Mouse (Mus musculus) stomach, embryonic 16.5 days (tissue): Measurements from ENCODE around the gene Fam50b. TPM values are rescaled to one million over a fixed set of nuclear protein-coding genes. Genes with fewer than 3 reads are reported as not detected.

Experiments
- ATAC-seq: fragments of 200-750 bp; cut with Nextera tagmentation; 2 replicates; pipeline ENCODE4 v1.8.0; 2017; ENCODE audit warnings: moderate number of reproducible peaks, moderate TSS enrichment; ENCODE audit not compliant: insufficient read depth, low FRiP score
- H3K27ac ChIP-seq: fragments of 300-500 bp; sonication (generic); 2 replicates; pipeline ENCODE4 v1.5.1; 2014; ENCODE audit warnings: low read length
- H3K27me3 ChIP-seq: fragments of 300-500 bp; sonication (generic); 2 replicates; pipeline ENCODE4 v1.6.1; 2014; ENCODE audit warnings: low read length, control low read depth, mixed read lengths; ENCODE audit not compliant: control insufficient read depth, insufficient read depth
- H3K36me3 ChIP-seq: fragments of 300-500 bp; sonication (generic); 2 replicates; pipeline ENCODE4 v1.6.1; 2014; ENCODE audit warnings: low read length; ENCODE audit not compliant: control insufficient read depth, insufficient read depth
- H3K4me1 ChIP-seq: fragments of 300-500 bp; sonication (generic); 2 replicates; pipeline ENCODE4 v1.6.1; 2014; ENCODE audit warnings: low read length, control low read depth, mixed read lengths; ENCODE audit not compliant: control insufficient read depth, insufficient read depth
- H3K4me2 ChIP-seq: fragments of 300-500 bp; sonication (generic); 2 replicates; pipeline ENCODE4 v1.6.1; 2014; ENCODE audit warnings: low read depth, low read length, mixed read lengths
- H3K4me3 ChIP-seq: fragments of 300-500 bp; sonication (generic); replicated peaks from 2 replicates; pipeline ENCODE4 v1.5.1; 2014; ENCODE audit warnings: mild to moderate bottlenecking, low read length
- H3K9ac ChIP-seq: fragments of 300-500 bp; sonication (generic); 2 replicates; pipeline ENCODE4 v1.6.1; 2014; ENCODE audit warnings: low read length
- H3K9me3 ChIP-seq: fragments of 300-500 bp; sonication (generic); replicated peaks from 2 replicates; pipeline ENCODE4 v1.6.1; 2016; ENCODE audit warnings: low read length, control low read depth; ENCODE audit not compliant: control insufficient read depth
- WGBS: fragments of 180-500 bp; shearing (Covaris S2); extraction: QIAGEN DNeasy Blood & Tissue Kit; methylation state at CpG from one replicate; pipeline ENCODE4 v1.1.7; 2014; 5-methylcytosine and 5-hydroxymethylcytosine counted together
- polyA plus RNA-seq: library from polyadenylated mRNA; unstranded; fragments of >200 nt; fragmentation: Nextera tagmentation; extraction: Ambion mirVana; gene quantifications from 2 replicates; pipeline ENCODE4 v1.2.1, GENCODE M21; 2015

Fam50b gene
- polyA plus RNA-seq, 1 experiment from 2014 or later, result not detected

DNA sequence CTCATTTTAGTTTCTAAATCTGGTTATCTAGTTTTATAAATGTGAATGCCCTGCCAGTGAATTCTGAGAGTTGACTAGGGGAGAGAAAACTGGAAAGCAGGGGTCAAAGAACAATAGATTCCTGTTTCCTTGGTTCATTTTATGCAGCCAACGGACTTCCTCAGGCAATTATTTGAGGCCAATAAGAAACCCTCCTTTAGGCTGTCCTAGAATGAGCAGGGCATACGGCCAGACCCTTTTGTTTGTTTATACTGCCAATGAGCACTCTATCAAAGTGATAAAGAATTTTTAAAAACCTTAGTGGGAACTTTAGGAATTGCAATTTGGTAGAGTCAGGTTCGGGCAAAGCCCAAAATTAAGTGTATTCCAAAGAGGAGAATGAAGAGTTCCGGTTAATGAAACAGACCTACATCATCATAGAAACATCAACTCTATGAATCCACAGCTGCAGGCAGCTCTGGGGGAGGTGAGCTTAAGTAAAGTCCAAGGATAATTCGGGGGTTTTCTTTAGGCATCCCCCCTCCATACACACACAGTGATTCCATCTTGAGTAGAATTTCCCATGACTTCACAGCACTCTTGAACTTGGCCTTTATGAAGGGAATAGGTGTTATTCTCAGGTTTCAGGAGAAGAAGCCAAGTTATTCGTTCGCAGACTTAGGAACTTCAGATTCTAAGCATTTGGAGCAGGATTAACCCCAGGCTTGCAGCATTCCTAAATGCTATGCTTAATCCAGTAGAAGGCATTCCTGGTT, 46.4 kb downstream of the Fam50b start:
- Histone ChIP-seq H3K27me3 (no peaks in the 10 kb centered on the region; the same call in 1 of the 2 replicates), H3K27ac (peak overlapping the region; percentile 49)

DNA sequence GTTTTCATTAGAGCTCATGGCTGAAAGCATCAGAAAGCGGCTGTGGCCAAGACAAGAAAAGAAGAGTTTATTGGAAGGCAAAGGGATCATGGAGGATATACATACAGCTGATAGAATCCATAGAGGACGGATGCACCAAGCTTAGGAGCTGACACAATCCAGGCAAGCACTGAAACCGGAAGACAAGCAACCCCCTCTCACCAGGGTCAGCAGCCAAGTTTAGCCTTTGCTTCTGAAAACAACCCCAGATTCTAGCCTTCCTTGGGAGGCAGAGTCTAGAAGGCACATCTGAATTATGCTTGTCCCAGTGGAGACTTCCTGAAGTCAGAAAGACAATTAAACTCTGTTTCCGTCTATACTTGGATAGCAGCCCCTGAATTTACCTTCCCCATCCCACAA, 47.0 kb downstream of the Fam50b start:
- no peak overlapping the region for H3K4me2 ChIP-seq
- 57% methylated on average over 4 of the region's 4 CpGs for WGBS
- peak overlapping the region; percentile 49 for H3K27ac ChIP-seq
- H3K36me3 ChIP-seq, result no peaks in the 10 kb centered on the region
- H3K4me3 ChIP-seq, result no peak overlapping the region
- H3K4me1 ChIP-seq, result peaks cover 17% of the 10 kb centered on the region
- no peak for ATAC-seq
- H3K9me3 ChIP-seq, result no peaks in the 10 kb centered on the region
- no peaks in the 10 kb centered on the region; the same call in 1 of the 2 replicates for H3K27me3 ChIP-seq
- H3K9ac ChIP-seq, result no peak overlapping the region

More for the DNA sequence above, 46.4 kb downstream of the Fam50b start:
- Histone ChIP-seq H3K9ac (no peak overlapping the region), H3K36me3 (no peaks in the 10 kb centered on the region), H3K4me1 (peaks cover 17% of the 10 kb centered on the region), H3K9me3 (no peaks in the 10 kb centered on the region), H3K4me2 (no peak overlapping the region), H3K4me3 (no peak overlapping the region)
- 43% methylated on average over 7 of the region's 7 CpGs for WGBS
- peak; percentile 44; the same call in 1 of the 2 replicates for ATAC-seq

DNA sequence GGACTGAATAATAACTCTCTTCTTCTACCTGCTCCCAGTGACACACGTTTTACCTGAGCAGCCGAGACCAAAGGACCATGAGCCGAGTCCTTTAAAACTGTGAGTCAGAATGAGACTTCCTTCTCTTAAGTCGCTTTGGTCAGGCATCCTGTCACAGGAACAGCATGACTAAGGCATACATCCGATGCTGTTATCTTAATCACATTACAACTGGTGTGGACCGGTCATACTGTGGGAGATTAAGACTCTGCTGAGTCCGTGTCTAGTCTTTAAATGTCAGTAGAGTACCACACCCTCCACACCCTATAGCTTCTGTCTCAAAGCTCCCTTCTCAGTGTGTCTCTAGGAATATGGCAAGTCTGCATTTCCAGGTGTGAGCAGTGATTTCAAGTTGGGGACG, 50.2 kb downstream of the Fam50b start:
- Histone ChIP-seq H3K4me2 (no peak overlapping the region), H3K4me3 (no peak overlapping the region), H3K4me1 (peaks cover 17% of the 10 kb centered on the region), H3K27ac (no peak overlapping the region), H3K9ac (no peak overlapping the region), H3K9me3 (no peaks in the 10 kb centered on the region), H3K27me3 (no peaks in the 10 kb centered on the region; the same call in 1 of the 2 replicates), H3K36me3 (no peaks in the 10 kb centered on the region)
- no peak for ATAC-seq
- 69% methylated on average over 8 of the region's 8 CpGs for WGBS

DNA sequence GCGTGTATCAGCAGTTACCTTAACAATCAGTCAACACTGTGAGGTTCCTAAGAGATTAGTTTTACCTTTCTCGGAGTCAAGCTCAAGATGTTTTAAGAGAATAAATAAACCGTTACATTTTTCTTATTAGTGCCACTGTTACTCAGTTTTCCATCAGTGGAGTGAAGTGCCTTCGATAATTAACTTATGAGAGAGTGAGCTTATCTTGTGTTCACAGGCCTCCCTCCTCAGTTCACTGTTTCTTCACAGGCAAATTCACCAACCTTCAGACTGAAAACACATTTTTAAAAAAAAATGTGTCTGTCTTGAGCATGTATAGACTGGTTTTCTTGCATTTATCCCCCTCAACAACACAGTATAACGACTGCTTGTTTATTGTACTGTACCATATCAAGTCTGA, 52.0 kb downstream of the Fam50b start:
- no peaks in the 10 kb centered on the region; the same call in 1 of the 2 replicates for H3K27me3 ChIP-seq
- ATAC-seq, result no peak
- no peak overlapping the region for H3K4me2 ChIP-seq
- no peaks in the 10 kb centered on the region for H3K36me3 ChIP-seq
- 81% methylated on average over 5 of the region's 5 CpGs for WGBS
- H3K9ac ChIP-seq, result no peak overlapping the region
- no peak overlapping the region for H3K4me3 ChIP-seq
- no peaks in the 10 kb centered on the region for H3K9me3 ChIP-seq
- no peak overlapping the region for H3K27ac ChIP-seq
- H3K4me1 ChIP-seq, result peaks cover 7% of the 10 kb centered on the region

DNA sequence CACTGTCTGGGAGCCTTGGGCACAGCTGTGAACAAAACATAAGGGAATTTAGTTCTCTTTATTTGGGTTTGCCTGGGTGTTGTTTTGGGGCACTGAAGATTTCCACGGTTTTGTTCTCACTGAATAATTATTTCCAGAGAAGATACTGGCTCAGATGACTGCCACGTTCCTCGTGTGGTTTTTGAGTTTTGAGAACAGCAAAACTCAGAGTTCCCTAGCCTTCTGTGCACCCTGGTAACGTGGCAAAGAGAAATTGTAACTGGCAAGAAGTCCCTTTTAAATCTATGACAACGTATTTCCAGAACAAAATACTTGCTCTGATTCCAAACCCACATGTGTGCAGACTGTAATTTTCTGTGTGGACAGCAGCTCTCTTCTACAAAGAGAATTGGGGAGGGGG, 52.9 kb downstream of the Fam50b start:
- H3K4me3 ChIP-seq, result no peak overlapping the region
- H3K27ac ChIP-seq, result no peak overlapping the region
- no peaks in the 10 kb centered on the region for H3K9me3 ChIP-seq
- ATAC-seq, result no peak
- 54% methylated on average over 5 of the region's 5 CpGs for WGBS
- H3K9ac ChIP-seq, result no peak overlapping the region
- no peaks in the 10 kb centered on the region; the same call in 1 of the 2 replicates for H3K27me3 ChIP-seq
- H3K4me2 ChIP-seq, result no peak overlapping the region
- H3K36me3 ChIP-seq, result no peaks in the 10 kb centered on the region
- H3K4me1 ChIP-seq, result no peaks in the 10 kb centered on the region; the same call in 1 of the 2 replicates

DNA sequence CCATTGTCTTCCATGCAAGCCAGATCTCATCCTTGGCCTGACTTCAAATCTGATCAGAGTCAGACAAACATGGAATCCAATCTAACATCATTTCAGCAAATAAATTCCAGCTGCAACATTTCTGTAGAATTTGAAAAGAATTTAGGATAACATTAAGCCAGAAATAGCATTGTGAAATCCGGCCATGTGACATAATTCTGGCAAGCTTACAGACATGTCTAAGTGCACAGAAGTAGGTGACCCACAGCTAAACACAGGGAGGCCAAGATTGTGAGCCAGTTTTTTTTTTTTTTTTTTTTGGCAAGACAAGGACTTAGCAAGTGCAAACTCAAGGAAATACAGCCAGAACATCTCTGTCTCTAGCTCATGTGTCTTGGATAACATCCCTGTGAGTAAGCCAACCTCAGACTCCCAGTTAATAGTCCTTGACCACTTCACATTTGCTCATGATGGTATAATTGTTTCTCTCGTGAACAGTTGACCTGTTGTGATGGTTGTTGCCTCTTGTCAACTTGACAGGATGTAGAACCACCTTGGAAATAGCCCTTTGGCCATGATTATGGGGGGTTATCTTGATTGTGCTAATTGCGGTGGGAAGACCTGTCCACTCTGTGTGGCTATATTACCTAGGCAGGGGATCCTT, 54.6 kb downstream of the Fam50b start:
- Histone ChIP-seq H3K9me3 (no peaks in the 10 kb centered on the region), H3K9ac (no peak overlapping the region), H3K27ac (0 out of 2 replicates have a peak overlapping the region, but pooled peaks have one; percentile 25), H3K4me1 (no peaks in the 10 kb centered on the region; the same call in 1 of the 2 replicates), H3K4me3 (no peak overlapping the region), H3K27me3 (no peaks in the 10 kb centered on the region), H3K4me2 (no peak overlapping the region), H3K36me3 (no peaks in the 10 kb centered on the region)
- 62% methylated on average over 3 of the region's 3 CpGs for WGBS
- ATAC-seq, result peak; percentile 87

DNA sequence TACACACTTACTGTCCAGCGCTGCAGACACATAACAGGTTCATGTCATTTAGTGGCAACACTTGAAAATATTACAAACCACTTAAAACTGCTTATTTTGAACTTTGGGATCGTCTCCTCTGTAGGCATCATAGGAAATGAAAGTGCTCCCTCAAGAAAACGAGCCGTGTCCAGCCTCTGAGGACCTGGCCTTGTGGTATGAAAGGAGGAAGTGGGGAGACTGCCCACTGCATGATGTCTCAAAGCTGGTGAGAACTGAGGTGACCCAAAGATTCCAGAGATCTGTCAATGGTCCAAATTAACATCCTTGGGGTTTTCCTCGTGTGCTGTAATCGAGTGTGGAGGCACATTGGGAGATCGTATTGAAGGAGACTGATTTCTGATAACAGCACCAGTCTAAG, 58.4 kb downstream of the Fam50b start:
- Histone ChIP-seq H3K9me3 (no peaks in the 10 kb centered on the region), H3K36me3 (no peaks in the 10 kb centered on the region), H3K27ac (no peak overlapping the region), H3K9ac (no peak overlapping the region), H3K4me3 (no peak overlapping the region), H3K4me2 (no peak overlapping the region), H3K27me3 (no peaks in the 10 kb centered on the region), H3K4me1 (no peaks in the 10 kb centered on the region; the same call in 1 of the 2 replicates)
- no peak for ATAC-seq
- whole genome bisulfite sequencing, result 64% methylated on average over 7 of the region's 7 CpGs

DNA sequence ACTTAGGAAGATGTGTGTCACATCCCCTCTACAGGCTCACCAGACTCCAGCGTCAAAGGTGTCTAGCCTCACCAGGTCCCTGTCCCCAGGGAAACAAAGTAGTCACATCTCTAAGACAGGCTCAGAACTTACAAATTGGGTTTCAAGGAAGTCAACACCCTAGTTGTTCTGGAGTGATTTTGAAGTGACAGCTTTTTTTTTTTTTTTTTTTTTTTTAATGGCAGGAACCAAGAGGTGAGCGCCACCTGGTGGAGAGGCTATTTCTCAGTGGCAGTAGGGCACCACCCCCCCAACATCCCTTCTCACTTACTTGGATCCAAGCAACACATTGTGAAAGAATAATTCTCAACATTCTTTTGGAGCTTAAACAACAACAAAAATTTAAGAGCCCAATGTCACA, 59.2 kb downstream of the Fam50b start:
- Histone ChIP-seq H3K27ac (no peak overlapping the region), H3K4me2 (no peak overlapping the region), H3K36me3 (no peaks in the 10 kb centered on the region), H3K4me3 (no peak overlapping the region), H3K27me3 (no peaks in the 10 kb centered on the region), H3K9me3 (no peaks in the 10 kb centered on the region), H3K9ac (no peak overlapping the region), H3K4me1 (no peaks in the 10 kb centered on the region; the same call in 1 of the 2 replicates)
- 46% methylated on average over 2 of the region's 2 CpGs for WGBS
- ATAC-seq, result no peak

DNA sequence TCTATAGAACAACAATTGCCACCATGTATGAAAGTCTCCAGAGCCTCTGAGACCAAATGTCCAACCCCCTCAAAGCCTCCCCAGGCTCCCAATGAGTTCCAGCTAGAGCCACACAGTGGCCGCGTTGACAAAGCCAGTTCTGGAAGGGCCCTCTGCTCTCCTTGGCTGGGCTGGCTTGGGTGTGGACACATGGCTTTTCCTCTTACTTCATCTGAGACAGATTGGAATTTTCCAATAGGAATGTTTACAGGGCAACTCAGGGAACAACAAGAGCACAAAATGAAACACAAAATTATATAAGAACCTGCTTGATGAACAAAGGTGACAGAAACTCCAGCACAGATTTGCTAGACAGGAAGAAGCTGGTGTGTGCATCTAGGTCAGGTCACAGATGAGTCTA, 59.8 kb downstream of the Fam50b start:
- WGBS, result 62% methylated on average over 2 of the region's 2 CpGs
- no peak overlapping the region for H3K9ac ChIP-seq
- no peak overlapping the region for H3K4me2 ChIP-seq
- H3K9me3 ChIP-seq, result no peaks in the 10 kb centered on the region
- no peaks in the 10 kb centered on the region for H3K4me1 ChIP-seq
- no peaks in the 10 kb centered on the region for H3K36me3 ChIP-seq
- no peak for ATAC-seq
- H3K27me3 ChIP-seq, result no peaks in the 10 kb centered on the region
- no peak overlapping the region for H3K4me3 ChIP-seq
- H3K27ac ChIP-seq, result no peak overlapping the region
